Mouse (Mus musculus) activated CD4-positive, CD25-positive, alpha-beta regulatory T cell, adult 9 weeks (primary cell): Measurements from ENCODE around the gene Cdk4. TPM values are rescaled to one million over a fixed set of nuclear protein-coding genes. Genes with fewer than 3 reads are reported as not detected.

Experiments used
- polyA plus RNA-seq: library from polyadenylated mRNA; unstranded; fragments of 100-300 nt; shearing (Covaris generic); gene quantifications from one replicate; pipeline ENCODE4 v1.2.1, GENCODE M21; 2017

Cdk4 gene
- 367 TPM for polyA plus RNA-seq

GRCm38 (mm10) chr10:127063239-127063872, at the start of gene Cdk4:
TSS of gene Cdk4 (plus strand) at chr10:127063534.

GRCm38 (mm10) chr10:127030336-127031296, 32.7 kb upstream of the Cdk4 start, which contains the start of gene Tsfm:
TSS of gene Tsfm (minus strand) at chr10:127030840.

DNA sequence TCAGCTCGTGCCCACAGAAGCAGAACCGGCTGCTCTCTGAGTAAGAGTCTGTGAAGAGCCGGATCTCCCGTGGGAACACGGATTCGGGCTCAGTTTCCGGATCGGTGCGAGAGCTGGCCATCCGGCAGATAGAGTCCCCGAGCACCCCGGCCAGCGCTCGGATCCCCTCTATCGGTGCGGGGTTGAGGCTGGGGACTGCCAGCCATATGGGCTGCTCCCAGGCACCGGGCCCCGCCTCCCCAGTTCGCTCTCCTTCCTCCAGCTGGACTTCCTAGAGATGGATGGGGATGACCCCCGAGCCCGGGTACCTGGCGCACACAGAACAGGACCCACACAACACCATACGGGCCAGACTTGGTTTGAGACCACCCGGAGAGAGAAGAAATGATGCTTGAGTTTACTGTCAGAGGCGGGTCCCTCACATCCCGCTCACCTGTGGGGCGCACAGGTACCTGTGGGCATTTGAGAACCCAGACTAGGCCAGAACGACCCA, 22.0 kb upstream of the Cdk4 start, which contains the start of the genes Mettl1 and Eef1akmt3:
TSS of gene Mettl1 (plus strand) at position 141 of the 493 bp plus-strand sequence.
TSS of gene Eef1akmt3 (minus strand) at position 240 of the 493 bp plus-strand sequence.

DNA sequence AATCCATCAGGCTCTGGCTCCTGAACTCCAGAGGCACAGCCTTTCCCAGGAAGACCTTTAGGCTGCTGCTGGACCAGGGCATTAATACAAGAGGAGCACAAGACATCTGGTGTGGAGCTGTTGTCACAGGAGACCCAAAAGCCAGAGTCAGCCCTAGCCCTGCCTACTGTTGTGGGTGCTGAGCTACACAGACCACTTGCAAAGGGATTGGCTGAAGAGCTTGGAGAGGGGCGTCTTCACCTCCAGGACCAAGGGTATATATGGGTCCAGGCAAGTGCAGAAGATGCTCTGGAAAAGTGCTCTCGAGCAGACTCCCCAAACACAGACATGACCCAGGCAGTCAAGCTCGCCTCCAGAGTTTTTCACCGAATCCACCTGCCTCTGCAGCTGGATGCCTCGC, 15.4 kb upstream of the Cdk4 start, which contains the start of gene Cyp27b1:
TSS of gene Cyp27b1 (plus strand) at position 297 of the 400 bp plus-strand sequence.

GRCm38 (mm10) chr10:127059968-127060916, 3.1 kb upstream of the Cdk4 start, which contains the start of gene March9:
TSS of gene March9 (minus strand) at chr10:127060184.

GRCm38 (mm10) chr10:127070190-127071121, 7.1 kb downstream of the Cdk4 start, which contains the start of gene Tspan31:
TSS of gene Tspan31 (minus strand) at chr10:127070264.

GRCm38 (mm10) chr10:127075080-127075479, 11.7 kb downstream of the Cdk4 start, which contains the start of gene Agap2:
TSS of gene Agap2 (plus strand) at chr10:127075284.

Other genes with a start within 250 kb of the Cdk4 start
- gene Atp23, start 162.2 kb upstream of the Cdk4 start, polyA plus RNA-seq: 10.5 TPM
- gene Ctdsp2, start 84.8 kb upstream of the Cdk4 start, polyA plus RNA-seq: 16.0 TPM
- 0.15 TPM for gene Avil, start 62.8 kb upstream of the Cdk4 start, polyA plus RNA-seq
- 46.6 TPM for gene Tsfm, start 32.7 kb upstream of the Cdk4 start, polyA plus RNA-seq
- 22.3 TPM for gene Mettl1, start 22.1 kb upstream of the Cdk4 start, polyA plus RNA-seq
- 0.17 TPM for gene Eef1akmt3, start 22.0 kb upstream of the Cdk4 start, polyA plus RNA-seq
- 0.17 TPM for gene Cyp27b1, start 15.3 kb upstream of the Cdk4 start, polyA plus RNA-seq
- gene March9, start 3.4 kb upstream of the Cdk4 start, polyA plus RNA-seq: 0.23 TPM
- 116 TPM for gene Tspan31, start 6.7 kb downstream of the Cdk4 start, polyA plus RNA-seq
- 30.6 TPM for gene Agap2, start 11.8 kb downstream of the Cdk4 start, polyA plus RNA-seq
- 200 TPM for gene Os9, start 57.6 kb downstream of the Cdk4 start, polyA plus RNA-seq
- gene B4galnt1, start 101.7 kb downstream of the Cdk4 start, polyA plus RNA-seq: 589 TPM
- 6.3 TPM for gene Slc26a10, start 117.1 kb downstream of the Cdk4 start, polyA plus RNA-seq
- 0.40 TPM for gene Arhgef25, start 126.5 kb downstream of the Cdk4 start, polyA plus RNA-seq
- gene Dtx3, start 132.2 kb downstream of the Cdk4 start, polyA plus RNA-seq: 130 TPM
- gene Pip4k2c, start 148.1 kb downstream of the Cdk4 start, polyA plus RNA-seq: 44.1 TPM
- 0.33 TPM for gene Kif5a, start 199.8 kb downstream of the Cdk4 start, polyA plus RNA-seq
- 118 TPM for gene Dctn2, start 202.8 kb downstream of the Cdk4 start, polyA plus RNA-seq
- gene Mbd6, start 225.5 kb downstream of the Cdk4 start, polyA plus RNA-seq: 9.3 TPM
- gene Mars, start 248.3 kb downstream of the Cdk4 start, polyA plus RNA-seq: 71.0 TPM